Mouse (Mus musculus) midbrain, embryonic 15.5 days (tissue): ENCODE measurements around the gene Stt3a. TPM values are rescaled to one million over a fixed set of nuclear protein-coding genes. Genes with fewer than 3 reads are reported as not detected.

ENCODE experiments used
- ATAC-seq: fragments of 200-750 bp; cut with Nextera tagmentation; replicated peaks from 2 replicates; pipeline ENCODE4 v1.8.0; 2017; ENCODE audit warnings: moderate TSS enrichment
- H3K27ac ChIP-seq: fragments of 300-500 bp; sonication (generic); 2 replicates; pipeline ENCODE4 v1.5.1; 2015; ENCODE audit warnings: mild to moderate bottlenecking, inconsistent platforms
- H3K27me3 ChIP-seq: fragments of 300-500 bp; sonication (generic); replicated peaks from 2 replicates; pipeline ENCODE4 v1.6.1; 2015; ENCODE audit warnings: inconsistent platforms
- H3K36me3 ChIP-seq: fragments of 300-500 bp; sonication (generic); replicated peaks from 2 replicates; pipeline ENCODE4 v1.6.1; 2015; ENCODE audit warnings: inconsistent platforms
- H3K4me1 ChIP-seq: fragments of 300-500 bp; sonication (generic); 2 replicates; pipeline ENCODE4 v1.6.1; 2015; ENCODE audit warnings: inconsistent platforms
- H3K4me2 ChIP-seq: fragments of 300-500 bp; sonication (generic); 2 replicates; pipeline ENCODE4 v1.6.1; 2015; ENCODE audit warnings: inconsistent platforms, mild to moderate bottlenecking, moderate library complexity
- H3K4me3 ChIP-seq: fragments of 300-500 bp; sonication (generic); 2 replicates; pipeline ENCODE4 v1.5.1; 2015; ENCODE audit warnings: mild to moderate bottlenecking, inconsistent platforms
- H3K9ac ChIP-seq: fragments of 300-500 bp; sonication (generic); 2 replicates; pipeline ENCODE4 v1.6.1; 2015; ENCODE audit warnings: mild to moderate bottlenecking, inconsistent platforms
- H3K9me3 ChIP-seq: fragments of 300-500 bp; sonication (generic); 2 replicates; pipeline ENCODE4 v1.6.1; 2016; ENCODE audit warnings: inconsistent platforms
- WGBS: fragments of 180-500 bp; shearing (Covaris S2); methylation state at CpG from one replicate; pipeline ENCODE4 v1.1.7; 2015; ENCODE audit warnings: mixed read lengths; 5-methylcytosine and 5-hydroxymethylcytosine counted together
- polyA plus RNA-seq: library from polyadenylated mRNA; unstranded; fragments of >200 nt; fragmentation: Nextera tagmentation; extraction: Ambion mirVana; gene quantifications from 2 replicates; pipeline ENCODE4 v1.2.1, GENCODE M21; 2015

Gene Stt3a
- polyA plus RNA-seq: 86.6 and 93.4 TPM in 2 replicates

- Histone ChIP-seq H3K4me2 (peak within 1 kb of the TSS; percentile 85), H3K36me3 (peaks cover 16% of the 10 kb centered on the region; the same call in 1 of the 2 replicates), H3K27me3 (no peaks in the 10 kb centered on the region), H3K9ac (peak within 1 kb of the TSS; percentile 96), H3K4me1 (peaks cover 17% of the 10 kb centered on the region), H3K9me3 (no peaks in the 10 kb centered on the region), H3K27ac (peak within 1 kb of the TSS; percentile 84), H3K4me3 (peak within 1 kb of the TSS; percentile 100)
- ATAC-seq: peak; percentile 100
- under 1% methylated on average over 60 of the region's 60 CpGs for WGBS
These were observed at the start of gene Stt3a for GRCm38 (mm10) chr9:36767203-36768143. TSS of gene Stt3a (minus strand) at chr9:36767679.

- 72% methylated on average over 2 of the region's 3 CpGs for WGBS
- Histone ChIP-seq H3K27ac (no peak overlapping the region), H3K4me1 (no peaks in the 10 kb centered on the region), H3K27me3 (no peaks in the 10 kb centered on the region), H3K4me3 (no peak overlapping the region), H3K4me2 (no peak overlapping the region), H3K9ac (no peak overlapping the region), H3K36me3 (no peaks in the 10 kb centered on the region), H3K9me3 (no peaks in the 10 kb centered on the region)
- ATAC-seq: no peak
These were observed 47.0 kb upstream of the Stt3a start for GRCm38 (mm10) chr9:36814486-36814885.

- Histone ChIP-seq H3K36me3 (no peaks in the 10 kb centered on the region), H3K4me1 (no peaks in the 10 kb centered on the region), H3K9ac (no peak overlapping the region), H3K27ac (no peak overlapping the region), H3K27me3 (no peaks in the 10 kb centered on the region), H3K4me2 (no peak overlapping the region), H3K9me3 (no peaks in the 10 kb centered on the region), H3K4me3 (no peak overlapping the region)
- no peak for ATAC-seq
- WGBS: 85% methylated on average over 5 of the region's 5 CpGs
These were observed 40.8 kb upstream of the Stt3a start for GRCm38 (mm10) chr9:36808126-36808785.

GRCm38 (mm10) chr9:36805256-36805975, 37.9 kb upstream of the Stt3a start:
- H3K4me1 ChIP-seq: no peaks in the 10 kb centered on the region
- H3K27ac ChIP-seq: no peak overlapping the region
- no peak overlapping the region for H3K4me3 ChIP-seq
- no peaks in the 10 kb centered on the region for H3K36me3 ChIP-seq
- H3K9me3 ChIP-seq: no peaks in the 10 kb centered on the region
- no peak overlapping the region for H3K9ac ChIP-seq
- ATAC-seq: no peak
- 93% methylated on average over 3 of the region's 3 CpGs for WGBS
- H3K4me2 ChIP-seq: no peak overlapping the region
- no peaks in the 10 kb centered on the region for H3K27me3 ChIP-seq

GRCm38 (mm10) chr9:36803926-36804325, 36.4 kb upstream of the Stt3a start:
- no peak overlapping the region for H3K4me3 ChIP-seq
- no peak overlapping the region for H3K27ac ChIP-seq
- 87% methylated on average over 3 of the region's 3 CpGs for WGBS
- no peaks in the 10 kb centered on the region for H3K4me1 ChIP-seq
- H3K4me2 ChIP-seq: no peak overlapping the region
- no peak overlapping the region for H3K9ac ChIP-seq
- H3K27me3 ChIP-seq: no peaks in the 10 kb centered on the region
- H3K36me3 ChIP-seq: no peaks in the 10 kb centered on the region
- H3K9me3 ChIP-seq: no peaks in the 10 kb centered on the region
- no peak for ATAC-seq

- no peak overlapping the region for H3K9ac ChIP-seq
These were observed 35.9 kb upstream of the Stt3a start for GRCm38 (mm10) chr9:36803386-36803785.

GRCm38 (mm10) chr9:36802951-36803350, 35.5 kb upstream of the Stt3a start:
- H3K4me1 ChIP-seq: no peaks in the 10 kb centered on the region
- H3K9ac ChIP-seq: no peak overlapping the region
- H3K36me3 ChIP-seq: no peaks in the 10 kb centered on the region
- WGBS: 89% methylated on average over 3 of the region's 3 CpGs
- H3K4me3 ChIP-seq: no peak overlapping the region
- H3K9me3 ChIP-seq: no peaks in the 10 kb centered on the region
- ATAC-seq: no peak
- no peak overlapping the region for H3K4me2 ChIP-seq
- H3K27ac ChIP-seq: no peak overlapping the region
- no peaks in the 10 kb centered on the region for H3K27me3 ChIP-seq

More at GRCm38 (mm10) chr9:36803386-36803785, 35.9 kb upstream of the Stt3a start:
- ATAC-seq: no peak
- Histone ChIP-seq H3K36me3 (no peaks in the 10 kb centered on the region), H3K9me3 (no peaks in the 10 kb centered on the region), H3K4me1 (no peaks in the 10 kb centered on the region), H3K4me2 (no peak overlapping the region), H3K27ac (no peak overlapping the region), H3K27me3 (no peaks in the 10 kb centered on the region), H3K4me3 (no peak overlapping the region)
- WGBS: 77% methylated on average over 6 of the region's 6 CpGs

GRCm38 (mm10) chr9:36801961-36802360, 34.5 kb upstream of the Stt3a start:
- Histone ChIP-seq H3K4me2 (no peak overlapping the region), H3K36me3 (no peaks in the 10 kb centered on the region), H3K4me1 (peaks cover 5% of the 10 kb centered on the region; the same call in 1 of the 2 replicates), H3K4me3 (no peak overlapping the region), H3K27ac (no peak overlapping the region), H3K27me3 (no peaks in the 10 kb centered on the region), H3K9ac (no peak overlapping the region), H3K9me3 (no peaks in the 10 kb centered on the region)
- WGBS: 85% methylated on average over 2 of the region's 2 CpGs
- ATAC-seq: no peak

GRCm38 (mm10) chr9:36796781-36797555, 29.5 kb upstream of the Stt3a start, which contains the start of gene Ei24:
TSS of gene Ei24 (minus strand) at chr9:36797393.
- WGBS: under 1% methylated on average over 49 of the region's 66 CpGs
- Histone ChIP-seq H3K9me3 (no peaks in the 10 kb centered on the region), H3K4me2 (peak within 1 kb of the TSS; percentile 90), H3K27ac (peak within 1 kb of the TSS; percentile 82), H3K9ac (peak within 1 kb of the TSS; percentile 98), H3K27me3 (no peaks in the 10 kb centered on the region), H3K4me3 (peak within 1 kb of the TSS; percentile 99), H3K4me1 (peaks cover 31% of the 10 kb centered on the region), H3K36me3 (no peaks in the 10 kb centered on the region)
- peak; percentile 99 for ATAC-seq

GRCm38 (mm10) chr9:36796224-36796623, 28.7 kb upstream of the Stt3a start:
- H3K9me3 ChIP-seq: no peaks in the 10 kb centered on the region
- H3K27me3 ChIP-seq: no peaks in the 10 kb centered on the region
- H3K4me1 ChIP-seq: peaks cover 31% of the 10 kb centered on the region
- 21% methylated on average over 5 of the region's 5 CpGs for WGBS
- H3K4me2 ChIP-seq: peak overlapping the region; percentile 90
- peak overlapping the region; percentile 98 for H3K9ac ChIP-seq
- peak overlapping the region; percentile 99 for H3K4me3 ChIP-seq
- no peak for ATAC-seq
- no peaks in the 10 kb centered on the region; the same call in 1 of the 2 replicates for H3K36me3 ChIP-seq
- peak overlapping the region; percentile 82 for H3K27ac ChIP-seq

GRCm38 (mm10) chr9:36795556-36795955, 28.1 kb upstream of the Stt3a start:
- ATAC-seq: no peak
- Histone ChIP-seq H3K27ac (no peak overlapping the region), H3K4me2 (0 out of 2 replicates have a peak overlapping the region, but pooled peaks have one; percentile 90), H3K27me3 (no peaks in the 10 kb centered on the region), H3K9ac (no peak overlapping the region; the same call in 1 of the 2 replicates), H3K9me3 (no peaks in the 10 kb centered on the region), H3K4me3 (no peak overlapping the region), H3K4me1 (peaks cover 31% of the 10 kb centered on the region), H3K36me3 (peaks cover 2% of the 10 kb centered on the region; the same call in 1 of the 2 replicates)
- 97% methylated on average over 1 of the region's 1 CpGs for WGBS
